Mouse (Mus musculus) 3134 (cell line): ENCODE data around the gene Allc.

Experiments
- DNase-seq: peaks from one replicate; pipeline ENCODE4 v3.0.0-alpha.2; 2011; ENCODE audit warnings: low spot score; ENCODE audit not compliant: insufficient read length; ENCODE audit errors: extremely low read depth

The Allc gene

GRCm38 (mm10) chr12:28582423-28582822 lies at the start of gene Allc:
Allc (minus strand) TSS chr12:28582523.
- no peak for DNase-seq

GRCm38 (mm10) chr12:28628436-28628835 lies 46.1 kb upstream of the Allc start:
- no peak for DNase-seq

- no peak for DNase-seq
Measured at GRCm38 (mm10) chr12:28627092-28627491, 44.8 kb upstream of the Allc start.

- DNase-seq: no peak
Measured at GRCm38 (mm10) chr12:28625407-28625806, 43.1 kb upstream of the Allc start.

GRCm38 (mm10) chr12:28624251-28624650 lies 41.9 kb upstream of the Allc start:
- DNase-seq: no peak

- DNase-seq: no peak
Measured at GRCm38 (mm10) chr12:28623195-28623594, 40.9 kb upstream of the Allc start, which contains the start of gene Colec11. Colec11 (minus strand) TSS chr12:28623377.

- no peak for DNase-seq
Measured at GRCm38 (mm10) chr12:28622641-28623040, 40.3 kb upstream of the Allc start.

GRCm38 (mm10) chr12:28622167-28622532 lies 39.8 kb upstream of the Allc start:
- DNase-seq: no peak

- no peak for DNase-seq
Measured at GRCm38 (mm10) chr12:28621451-28622166, 39.3 kb upstream of the Allc start.

- no peak for DNase-seq
Measured at GRCm38 (mm10) chr12:28617297-28617696, 35.0 kb upstream of the Allc start.

GRCm38 (mm10) chr12:28614401-28614800 lies 32.1 kb upstream of the Allc start:
- no peak for DNase-seq

- DNase-seq: no peak
Measured at GRCm38 (mm10) chr12:28612391-28612790, 30.1 kb upstream of the Allc start.

GRCm38 (mm10) chr12:28607546-28608305 lies 25.4 kb upstream of the Allc start:
- DNase-seq: no peak

- no peak for DNase-seq
Measured at GRCm38 (mm10) chr12:28603494-28603893, 21.2 kb upstream of the Allc start.

- DNase-seq: no peak
Measured at GRCm38 (mm10) chr12:28602259-28602658, 19.9 kb upstream of the Allc start.

- no peak for DNase-seq
Measured at GRCm38 (mm10) chr12:28598526-28598991, 16.2 kb upstream of the Allc start.

GRCm38 (mm10) chr12:28598110-28598509 lies 15.8 kb upstream of the Allc start:
- no peak for DNase-seq

- DNase-seq: no peak
Measured at GRCm38 (mm10) chr12:28597699-28598098, 15.4 kb upstream of the Allc start.

- no peak for DNase-seq
Measured at GRCm38 (mm10) chr12:28596851-28597250, 14.5 kb upstream of the Allc start.

- no peak for DNase-seq
Measured at GRCm38 (mm10) chr12:28590428-28590827, 8.1 kb upstream of the Allc start.

GRCm38 (mm10) chr12:28589090-28589868 lies 7.0 kb upstream of the Allc start:
- DNase-seq: peak; percentile 53
